Comparison of ENCODE assay signal across 28 mouse cellular contexts in genomic region chrX:159971091-159971779, GRCm38 (mm10). TPM values are rescaled to one million over a fixed set of nuclear protein-coding genes. Genes with fewer than 3 reads are reported as not detected.
DNase-seq lines count a peak whose midpoint lies in the region; ATAC-seq and TF ChIP-seq lines count a peak whose summit lies in the region.
"Had no signal": no experiment of that assay in that cellular context is flagged by ENCODE, and none has a peak within 500 bp of the region (broad histone marks: within the 10 kb centered on the region; RNA-seq: fewer than 3 reads in every experiment).

No protein-coding gene starts in this region.

- H3K27ac ChIP-seq in intestine, postnatal 0 days (ENCODE audit: low read depth, low read length) = no peak overlapping the region
- H3K27ac ChIP-seq: embryonic facial prominence, embryonic 12.5 days; hindbrain, embryonic 10.5 days; hindbrain, embryonic 15.5 days; layer of hippocampus, adult 2 months; limb, embryonic 13.5 days; liver, embryonic 12.5 days; midbrain, embryonic 12.5 days; neural tube, embryonic 12.5 days had no signal

- no peak overlapping the region for H3K4me3 ChIP-seq in intestine, postnatal 0 days (ENCODE audit: low read depth, low read length)
- H3K4me3 ChIP-seq: embryonic facial prominence, embryonic 12.5 days; heart, embryonic 12.5 days; hindbrain, embryonic 10.5 days; hindbrain, embryonic 15.5 days; layer of hippocampus, adult 2 months; limb, embryonic 13.5 days; liver, embryonic 12.5 days; megakaryocyte, embryonic 14.5 days; midbrain, embryonic 12.5 days; myocyte; neural tube, embryonic 12.5 days had no signal

- TF ChIP-seq CTCF in intestine, postnatal 0 days (IDR thresholded peaks at IDR 0.05; ENCODE audit: low read depth) = no peak

- DNase-seq in kidney, adult 8-10 months = peak; percentile 52 to 58
- DNase-seq in kidney, postnatal 10 days = peak; percentile 15
- no peak for DNase-seq in ovary, postnatal 36 days (ENCODE audit: low spot score)
- DNase-seq in heart, postnatal 10 days = no peak
- DNase-seq: adrenal gland, adult 8-10 months; B cell, adult 2 months; cerebellum, adult 9-11 months; embryo, embryonic 11 days; gastrocnemius, postnatal 25 days; heart, adult 18-20 months; lung, adult 18-20 months; lung, postnatal 4 days had no signal

- H3K27me3 ChIP-seq in intestine, postnatal 0 days (replicated peaks; ENCODE audit: control insufficient read depth, insufficient read depth, low read length) = no peaks in the 10 kb centered on the region
- H3K27me3 ChIP-seq: heart, embryonic 12.5 days; hindbrain, embryonic 15.5 days; neural tube, embryonic 12.5 days had no signal

- WGBS in intestine, postnatal 0 days = 38% methylated on average over 3 of the region's 3 CpGs

- no peaks in the 10 kb centered on the region for H3K36me3 ChIP-seq in intestine, postnatal 0 days (ENCODE audit: control insufficient read depth, insufficient read depth)
- H3K36me3 ChIP-seq: embryonic facial prominence, embryonic 12.5 days; hindbrain, embryonic 10.5 days; hindbrain, embryonic 15.5 days; limb, embryonic 13.5 days; liver, embryonic 12.5 days; midbrain, embryonic 12.5 days; neural tube, embryonic 12.5 days had no signal

- H3K9ac ChIP-seq in intestine, postnatal 0 days (ENCODE audit: low read depth, low read length) = no peak overlapping the region
- H3K9ac ChIP-seq: embryonic facial prominence, embryonic 12.5 days; heart, embryonic 12.5 days; hindbrain, embryonic 15.5 days; limb, embryonic 13.5 days; liver, embryonic 12.5 days; midbrain, embryonic 12.5 days; neural tube, embryonic 12.5 days had no signal

- no peaks in the 10 kb centered on the region for H3K4me1 ChIP-seq in intestine, postnatal 0 days (replicated peaks; ENCODE audit: control insufficient read depth, insufficient read depth, low read length)
- H3K4me1 ChIP-seq: embryonic facial prominence, embryonic 12.5 days; heart, embryonic 12.5 days; hindbrain, embryonic 10.5 days; hindbrain, embryonic 15.5 days; limb, embryonic 13.5 days; liver, embryonic 12.5 days; midbrain, embryonic 12.5 days; neural tube, embryonic 12.5 days had no signal

- H3K9me3 ChIP-seq in intestine, postnatal 0 days (ENCODE audit: control insufficient read depth) = no peaks in the 10 kb centered on the region
- H3K9me3 ChIP-seq: embryonic facial prominence, embryonic 12.5 days; heart, embryonic 12.5 days; hindbrain, embryonic 10.5 days; hindbrain, embryonic 15.5 days; limb, embryonic 13.5 days; liver, embryonic 12.5 days; megakaryocyte, embryonic 14.5 days; midbrain, embryonic 12.5 days; neural tube, embryonic 12.5 days had no signal

- ATAC-seq in intestine, postnatal 0 days = peak; percentile 45; the same call in 1 of the 2 replicates
- ATAC-seq in granulocyte monocyte progenitor cell, adult 5-6 weeks (replicated peaks; ENCODE audit: poor library complexity, severe bottlenecking) = no peak
- ATAC-seq: forebrain, embryonic 14.5 days; inflammation-experienced regulatory T-cells, adult 6 months; liver, embryonic 12.5 days; lung, postnatal 0 days had no signal

- no peak overlapping the region for H3K4me2 ChIP-seq in intestine, postnatal 0 days (replicated peaks; ENCODE audit: low read depth)
- H3K4me2 ChIP-seq: embryonic facial prominence, embryonic 12.5 days; heart, embryonic 12.5 days; hindbrain, embryonic 15.5 days; limb, embryonic 13.5 days; liver, embryonic 12.5 days; midbrain, embryonic 12.5 days; neural tube, embryonic 12.5 days had no signal

- intact Hi-C loops in heart, postnatal 10 days (cut with DNase I) = no loop called here

RNA-seq across cellular contexts. Expression of gene Map3k15, which starts 17.0 kb away (rescaled TPM):
- polyA plus RNA-seq in intestine, postnatal 0 days (2015; fragmentation: Nextera tagmentation; extraction: Ambion mirVana) = 0.10 and 0.20 TPM in 2 replicates
- total RNA-seq in heart, postnatal 10 days (2021) = under 1 TPM; 0.38 to 0.50 TPM
- 1.9 and 2.1 TPM in 2 replicates for total RNA-seq in granulocyte monocyte progenitor cell, adult 5-6 weeks (2014; fragmentation: Nextera tagmentation)
- total RNA-seq in granulocyte monocyte progenitor cell, adult 5-6 weeks (2017) = 4.1 and 5.4 TPM in 2 replicates

Comparison
In these comparisons a context has a peak if more than half of its experiments do, and no peak if none do; other contexts are left out.
1. DNase-seq: peak in kidney, adult 8-10 months (2 of 2) and kidney, postnatal 10 days (single experiment); none in ovary, postnatal 36 days (single experiment) and heart, postnatal 10 days (0 of 2).